Comparison of ENCODE assay signal across 12 mouse cellular contexts in the genomic region with DNA sequence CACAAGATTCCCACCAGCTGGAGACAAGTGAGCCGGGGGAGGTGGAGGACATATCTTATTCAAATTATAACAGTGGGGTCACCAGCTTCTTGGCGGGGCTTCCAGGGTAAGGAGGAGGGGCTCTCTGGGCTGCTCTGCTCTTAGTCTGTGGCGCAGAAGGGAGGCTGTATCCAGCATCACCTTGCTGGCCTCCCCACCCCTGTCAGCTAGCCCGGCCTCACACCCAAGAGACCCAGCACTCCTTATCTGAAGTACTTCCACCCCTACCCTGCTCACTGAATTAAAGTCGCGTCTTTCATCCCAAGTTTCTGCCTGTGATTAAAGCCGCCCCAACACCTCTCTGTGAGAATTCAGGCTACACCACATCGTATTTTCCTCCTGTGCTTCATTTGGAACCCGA.
DNase-seq lines count a peak whose midpoint lies in the region; ATAC-seq and TF ChIP-seq lines count a peak whose summit lies in the region.
"Had no signal": no experiment of that assay in that cellular context is flagged by ENCODE, and none has a peak within 500 bp of the region (broad histone marks: within the 10 kb centered on the region; RNA-seq: fewer than 3 reads in every experiment).

No protein-coding gene starts in this region.

- no peak overlapping the region for H3K9ac ChIP-seq in heart, embryonic 14.5 days (ENCODE audit: low read length)
- H3K9ac ChIP-seq in midbrain, embryonic 12.5 days (replicated peaks), result no peak overlapping the region
- no peak overlapping the region for H3K9ac ChIP-seq in midbrain, embryonic 11.5 days (ENCODE audit: low read length)
- H3K9ac ChIP-seq in hindbrain, postnatal 0 days (replicated peaks; ENCODE audit: low read length), result no peak overlapping the region
- peak overlapping the region; percentile 50; the same call in 1 of the 2 replicates for H3K9ac ChIP-seq in neural tube, embryonic 13.5 days
- H3K9ac ChIP-seq: liver, embryonic 15.5 days had no signal

- H3K4me1 ChIP-seq in heart, embryonic 14.5 days (ENCODE audit: control insufficient read depth in 2 of 2, insufficient read depth in 2 of 2, low read length in 2 of 2), result peaks cover 3 to 4% of the 10 kb centered on the region in 2 experiments; a peak in 2 of 4 replicates
- peaks cover 16% of the 10 kb centered on the region for H3K4me1 ChIP-seq in midbrain, embryonic 12.5 days
- H3K4me1 ChIP-seq in midbrain, embryonic 11.5 days (ENCODE audit: control insufficient read depth, insufficient read depth, low read length), result no peaks in the 10 kb centered on the region
- no peaks in the 10 kb centered on the region for H3K4me1 ChIP-seq in hindbrain, postnatal 0 days (ENCODE audit: insufficient read depth, low read length)
- H3K4me1 ChIP-seq in neural tube, embryonic 13.5 days (replicated peaks), result peaks cover 25% of the 10 kb centered on the region
- H3K4me1 ChIP-seq: liver, embryonic 15.5 days had no signal

- H3K36me3 ChIP-seq in heart, embryonic 14.5 days (ENCODE audit: control insufficient read depth, insufficient read depth, low read length), result no peaks in the 10 kb centered on the region
- H3K36me3 ChIP-seq in midbrain, embryonic 12.5 days, result no peaks in the 10 kb centered on the region
- no peaks in the 10 kb centered on the region for H3K36me3 ChIP-seq in midbrain, embryonic 11.5 days (ENCODE audit: control insufficient read depth, insufficient read depth, low read length)
- no peaks in the 10 kb centered on the region for H3K36me3 ChIP-seq in hindbrain, postnatal 0 days (ENCODE audit: insufficient read depth, low read length)
- H3K36me3 ChIP-seq in neural tube, embryonic 13.5 days, result no peaks in the 10 kb centered on the region
- H3K36me3 ChIP-seq: liver, embryonic 15.5 days had no signal

- WGBS in heart, embryonic 14.5 days, result 15% methylated on average over 9 of the region's 9 CpGs
- 30% methylated on average over 9 of the region's 9 CpGs for WGBS in midbrain, embryonic 12.5 days
- WGBS in midbrain, embryonic 11.5 days, result 46% methylated on average over 9 of the region's 9 CpGs
- 34% methylated on average over 9 of the region's 9 CpGs for WGBS in hindbrain, postnatal 0 days
- WGBS in neural tube, embryonic 13.5 days, result 47% methylated on average over 9 of the region's 9 CpGs

- peaks cover 5% of the 10 kb centered on the region; the same call in 1 of the 2 replicates for H3K9me3 ChIP-seq in heart, embryonic 14.5 days (ENCODE audit: control insufficient read depth, low read length)
- no peaks in the 10 kb centered on the region for H3K9me3 ChIP-seq in midbrain, embryonic 12.5 days
- H3K9me3 ChIP-seq in midbrain, embryonic 11.5 days (ENCODE audit: control insufficient read depth, low read length), result no peaks in the 10 kb centered on the region
- H3K9me3 ChIP-seq in hindbrain, postnatal 0 days (ENCODE audit: low read length), result no peaks in the 10 kb centered on the region
- no peaks in the 10 kb centered on the region for H3K9me3 ChIP-seq in neural tube, embryonic 13.5 days
- H3K9me3 ChIP-seq: liver, embryonic 15.5 days had no signal

- intact Hi-C loops in heart, postnatal 14 days (cut with DNase I), result no loop called here

- H3K4me2 ChIP-seq in heart, embryonic 14.5 days (ENCODE audit: low read length), result peak overlapping the region; percentile 47
- H3K4me2 ChIP-seq in midbrain, embryonic 12.5 days (replicated peaks), result peak overlapping the region; percentile 15; the same call in 1 of the 2 replicates
- H3K4me2 ChIP-seq in midbrain, embryonic 11.5 days, result no peak overlapping the region
- H3K4me2 ChIP-seq in hindbrain, postnatal 0 days (ENCODE audit: low read depth, low read length), result peak overlapping the region; percentile 36
- peak overlapping the region; percentile 23 for H3K4me2 ChIP-seq in neural tube, embryonic 13.5 days
- H3K4me2 ChIP-seq: liver, embryonic 15.5 days had no signal

- TF ChIP-seq CTCF in hindbrain, postnatal 0 days (IDR thresholded peaks at IDR 0.05; ENCODE audit: low read depth), result no peak

- H3K4me3 ChIP-seq in heart, embryonic 14.5 days (ENCODE audit: control insufficient read depth in 1 of 2, insufficient read depth in 1 of 2, low read depth in 1 of 2, low read length in 2 of 2), result no peak overlapping the region
- no peak overlapping the region for H3K4me3 ChIP-seq in midbrain, embryonic 12.5 days
- no peak overlapping the region for H3K4me3 ChIP-seq in midbrain, embryonic 11.5 days (ENCODE audit: low read depth, low read length)
- 0 out of 2 replicates have a peak overlapping the region, but pooled peaks have one; percentile 10 for H3K4me3 ChIP-seq in hindbrain, postnatal 0 days (ENCODE audit: low read length)
- no peak overlapping the region for H3K4me3 ChIP-seq in neural tube, embryonic 13.5 days
- H3K4me3 ChIP-seq: liver, embryonic 15.5 days had no signal

- no peak for DNase-seq in heart, postnatal 14 days
- DNase-seq in midbrain, embryonic 11.5 days (ENCODE audit: low spot score, missing footprints), result no peak
- no peak for DNase-seq in hindbrain, postnatal 0 days (ENCODE audit: low spot score)
- no peak for DNase-seq in cerebellum, postnatal 14 days
- DNase-seq: cerebellum, adult 8-10 months; right cerebral cortex, adult 18-20 months had no signal

- no peak for ATAC-seq in heart, embryonic 14.5 days (ENCODE audit: insufficient number of reproducible peaks, insufficient read depth, low FRiP score, low read depth)
- ATAC-seq in midbrain, embryonic 12.5 days (ENCODE audit: low FRiP score, low read depth), result no peak
- no peak for ATAC-seq in midbrain, embryonic 11.5 days (ENCODE audit: low FRiP score)
- no peak for ATAC-seq in hindbrain, postnatal 0 days
- no peak for ATAC-seq in neural tube, embryonic 13.5 days (ENCODE audit: low read depth)
- ATAC-seq: intestine, postnatal 0 days; Patski had no signal

- H3K27me3 ChIP-seq in heart, embryonic 14.5 days (ENCODE audit: control insufficient read depth, insufficient read depth, low read length), result peaks cover 12% of the 10 kb centered on the region
- peaks cover 18% of the 10 kb centered on the region for H3K27me3 ChIP-seq in midbrain, embryonic 12.5 days
- no peaks in the 10 kb centered on the region for H3K27me3 ChIP-seq in midbrain, embryonic 11.5 days (ENCODE audit: control insufficient read depth, insufficient read depth, low read length)
- no peaks in the 10 kb centered on the region for H3K27me3 ChIP-seq in hindbrain, postnatal 0 days (ENCODE audit: insufficient read depth, low read length)
- H3K27me3 ChIP-seq in neural tube, embryonic 13.5 days, result peaks cover 9% of the 10 kb centered on the region; the same call in 1 of the 2 replicates
- H3K27me3 ChIP-seq: Patski had no signal

- no peak overlapping the region for H3K27ac ChIP-seq in heart, embryonic 14.5 days (replicated peaks in 1 of 2; ENCODE audit: control insufficient read depth in 1 of 2, insufficient read depth in 1 of 2, low read depth in 2 of 2, low read length in 2 of 2)
- no peak overlapping the region for H3K27ac ChIP-seq in midbrain, embryonic 12.5 days (replicated peaks)
- H3K27ac ChIP-seq in midbrain, embryonic 11.5 days (ENCODE audit: low read depth, low read length), result no peak overlapping the region
- no peak overlapping the region for H3K27ac ChIP-seq in hindbrain, postnatal 0 days
- H3K27ac ChIP-seq in neural tube, embryonic 13.5 days (replicated peaks), result no peak overlapping the region
- H3K27ac ChIP-seq: liver, embryonic 15.5 days had no signal
